Mouse (Mus musculus): ENCODE results near the gene Hoxb3.

GRCm38 (mm10) chr11:96348141-96348928 is 25.2 kb downstream of the Hoxb3 start:
- no peak for TF ChIP-seq POLR2A (IDR thresholded peaks at IDR 0.05; ENCODE audit: extremely low read depth, insufficient read depth, low read length)
- no peak for TF ChIP-seq CTCF (IDR thresholded peaks at IDR 0.05; ENCODE audit: extremely low read depth, insufficient read depth, low read length)
